Mouse (Mus musculus) heart, postnatal 14 days (tissue): ENCODE data around the gene Acbd3. TPM values are rescaled to one million over a fixed set of nuclear protein-coding genes. Genes with fewer than 3 reads are reported as not detected.

ENCODE experiments used
- DNase-seq, 2 experiments: peaks; one replicate each; pipeline ENCODE4 v3.0.0; 2021 to 2022
- intact Hi-C: fragments of 180-260 bp; cut with DNase I; formaldehyde crosslinking; loops from one replicate; pipeline ENCODE4 v1.15.1; 2025
- total RNA-seq, 2 experiments: library from RNA; stranded (reverse); gene quantifications; 2 replicates each; pipeline ENCODE4 v1.2.3; 2021

Gene Acbd3
- total RNA-seq, 2 experiments from 2014 or later = 24.5 to 25.3 TPM

- DNase-seq = peak; percentile 86 to 89
- intact Hi-C loops = loop anchor here (1.0 kb wide), 1 partner anchor 34 kb away; no protein-coding TSS in a partner anchor
These were observed 52.0 kb downstream of the Acbd3 start for GRCm38 (mm10) chr1:180777660-180778402.

DNA sequence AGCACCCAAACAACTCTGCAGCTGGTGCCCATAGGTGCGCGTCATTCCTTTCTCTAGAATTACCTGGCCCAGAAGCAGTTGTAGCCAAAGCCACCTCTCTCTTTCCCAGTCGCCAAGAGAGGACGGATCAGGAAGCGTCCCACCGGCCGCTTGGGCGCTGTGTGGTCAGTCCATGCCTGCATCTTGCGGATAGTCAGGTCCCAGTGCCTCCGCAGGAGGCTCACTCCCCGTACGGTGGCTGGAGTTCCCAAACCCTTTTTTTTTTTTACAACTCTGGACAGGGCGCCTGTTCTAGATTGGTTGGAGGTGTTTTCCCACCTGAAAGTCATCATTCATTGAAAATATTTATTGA lies 52.5 kb downstream of the Acbd3 start:
- intact Hi-C loops = no loop called here
- no peak for DNase-seq

DNA sequence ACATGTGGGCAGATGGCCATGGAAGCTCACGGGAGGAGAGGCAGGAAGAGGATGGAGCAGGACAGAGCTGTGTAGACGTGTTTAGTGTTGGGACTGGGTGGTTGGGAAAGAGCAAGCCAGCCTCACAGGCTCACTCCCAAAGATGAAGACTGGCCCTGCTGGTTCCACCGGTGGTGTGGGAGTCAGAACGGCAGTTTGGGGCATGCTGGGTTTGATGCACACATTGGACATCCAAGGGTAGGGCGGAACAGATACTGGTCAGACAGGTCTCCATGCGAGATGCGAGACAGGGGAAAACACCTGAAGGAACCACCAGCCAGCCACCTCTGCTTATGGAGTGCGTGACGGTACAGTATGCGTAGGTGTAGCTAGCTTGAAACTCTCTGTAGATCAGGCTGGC lies 53.1 kb downstream of the Acbd3 start:
- intact Hi-C loops = no loop called here
- no peak for DNase-seq

DNA sequence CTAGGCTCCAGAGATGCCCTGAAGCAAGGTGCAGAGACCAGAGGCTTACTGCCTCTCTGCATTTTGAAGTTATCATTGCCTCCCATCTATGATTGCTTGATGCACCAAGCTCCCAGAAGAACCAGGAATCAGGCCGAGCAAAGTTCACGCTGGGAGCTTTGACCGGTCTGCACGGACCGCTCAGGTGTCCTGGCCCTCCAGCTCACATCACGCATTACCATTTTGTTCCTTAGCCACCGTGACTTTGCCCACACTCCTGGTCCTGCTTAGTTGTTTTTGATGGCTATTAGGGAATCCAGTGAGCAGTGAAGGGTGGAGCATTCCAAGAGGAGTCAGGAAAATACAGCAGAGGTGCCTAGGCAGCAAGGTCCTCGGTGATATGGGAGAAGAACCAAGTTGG lies 54.4 kb downstream of the Acbd3 start:
- DNase-seq = no peak
- intact Hi-C loops = no loop called here

- intact Hi-C loops = no loop called here
- no peak for DNase-seq
These were observed 55.4 kb downstream of the Acbd3 start for GRCm38 (mm10) chr1:180781250-180781649.

- DNase-seq = no peak
- intact Hi-C loops = no loop called here
These were observed 57.2 kb downstream of the Acbd3 start for GRCm38 (mm10) chr1:180782906-180783579.

DNA sequence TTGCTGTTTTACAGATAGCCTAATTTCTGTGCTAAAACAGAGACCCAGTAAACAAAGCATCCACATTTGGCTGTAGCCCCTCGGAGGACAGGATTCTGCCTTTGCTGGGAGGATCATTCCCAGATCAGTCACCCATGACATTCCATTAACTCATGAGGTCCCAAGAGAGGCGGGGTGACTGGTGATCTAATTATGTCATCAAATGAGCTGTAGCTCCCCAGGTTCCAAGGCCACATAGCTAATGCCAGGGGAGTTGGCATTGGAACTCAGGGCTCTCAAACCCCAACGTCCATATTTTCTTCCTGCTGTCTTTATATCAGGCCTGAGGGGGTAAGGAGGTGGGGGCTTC lies 57.7 kb downstream of the Acbd3 start:
- DNase-seq = no peak
- intact Hi-C loops = no loop called here

GRCm38 (mm10) chr1:180791821-180792480 lies 66.1 kb downstream of the Acbd3 start:
- intact Hi-C loops = no loop called here
- no peak for DNase-seq

- no peak for DNase-seq
- intact Hi-C loops = no loop called here
These were observed 67.0 kb downstream of the Acbd3 start for GRCm38 (mm10) chr1:180792814-180793213.

DNA sequence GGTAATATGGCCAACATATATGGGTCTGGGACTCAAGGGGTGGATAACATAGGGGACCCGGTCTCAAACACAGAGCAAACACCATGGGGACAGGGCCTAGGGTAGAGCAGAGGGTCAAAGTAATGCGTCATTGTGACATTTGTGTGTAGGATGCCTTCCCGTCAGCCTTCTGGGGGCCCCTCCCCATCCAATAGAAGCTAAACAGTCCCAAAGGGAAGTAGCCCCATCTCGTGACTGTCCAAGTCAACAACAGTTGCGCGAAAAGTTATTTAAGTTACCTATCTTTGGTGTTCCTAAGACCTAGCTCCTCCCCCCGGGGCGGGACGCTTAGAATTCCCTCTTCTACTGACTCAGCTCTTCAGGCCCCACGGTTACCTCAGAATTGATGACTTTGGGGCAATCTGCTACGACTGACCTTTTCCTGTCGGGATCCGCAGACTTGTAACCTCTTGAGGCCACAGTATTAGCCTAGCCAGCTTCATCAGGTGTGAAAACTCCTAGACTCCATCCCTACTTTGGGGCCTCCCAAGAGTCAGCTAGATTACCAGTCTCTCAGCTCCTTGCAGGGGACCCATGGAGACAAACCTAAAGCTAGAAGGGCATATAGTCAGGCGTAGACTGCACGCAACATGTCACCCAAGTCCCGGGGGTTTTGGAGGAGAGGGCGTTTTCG lies 67.7 kb downstream of the Acbd3 start:
- intact Hi-C loops = no loop called here
- DNase-seq = peak in 1 of 2 experiments; percentile 23

GRCm38 (mm10) chr1:180794170-180794569 lies 68.3 kb downstream of the Acbd3 start:
- no peak for DNase-seq
- intact Hi-C loops = no loop called here

- intact Hi-C loops = no loop called here
- DNase-seq = no peak
These were observed 72.8 kb downstream of the Acbd3 start for GRCm38 (mm10) chr1:180798660-180799059.

GRCm38 (mm10) chr1:180799253-180799652 lies 73.4 kb downstream of the Acbd3 start:
- intact Hi-C loops = no loop called here
- DNase-seq = no peak

DNA sequence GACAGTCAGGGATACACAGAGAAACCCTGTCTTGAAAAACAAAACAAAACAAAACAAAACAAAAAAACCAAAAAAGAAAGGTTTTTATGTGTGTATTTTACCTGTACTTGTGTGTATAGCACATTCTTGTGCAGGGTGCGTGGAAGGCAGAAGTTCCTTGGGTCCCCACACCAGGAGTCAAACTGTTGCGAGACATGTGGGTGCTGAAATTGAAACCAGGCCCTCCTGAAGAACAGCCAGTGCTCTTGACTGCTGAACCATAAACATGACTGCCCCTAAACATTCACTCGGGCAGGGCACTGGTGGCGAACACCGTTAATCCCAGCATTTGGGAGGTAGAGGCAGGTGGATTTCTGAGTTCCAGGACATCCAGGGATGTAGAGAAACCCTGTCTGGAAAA lies 74.2 kb downstream of the Acbd3 start:
- intact Hi-C loops = no loop called here
- no peak for DNase-seq

GRCm38 (mm10) chr1:180800814-180801213 lies 75.0 kb downstream of the Acbd3 start:
- intact Hi-C loops = no loop called here
- no peak for DNase-seq

GRCm38 (mm10) chr1:180801466-180801994 lies 75.7 kb downstream of the Acbd3 start:
- intact Hi-C loops = no loop called here
- no peak for DNase-seq

Other genes with a start within 250 kb of the Acbd3 start
- 1 to 10 TPM in 1 of 2 experiments, under 1 TPM in 1; 0.78 to 1.6 TPM for gene Stum, start 242.5 kb upstream of the Acbd3 start, total RNA-seq
- gene Parp1, start 157.1 kb upstream of the Acbd3 start, total RNA-seq = 10 to 100 TPM; 57.4 to 63.8 TPM
- gene Lin9, start 84.9 kb upstream of the Acbd3 start, total RNA-seq = 1 to 10 TPM; 3.8 to 4.1 TPM
- not detected for gene Mixl1, start 29.0 kb upstream of the Acbd3 start, total RNA-seq
- gene H3f3a, start 87.9 kb downstream of the Acbd3 start, total RNA-seq = 100 to 1,000 TPM; 659 to 710 TPM
- 10 to 100 TPM; 12.4 to 14.9 TPM for gene Sde2, start 125.1 kb downstream of the Acbd3 start, total RNA-seq
- gene Lefty2, start 167.1 kb downstream of the Acbd3 start, total RNA-seq = under 1 TPM in 1 of 2 experiments, not detected in 1; 0.07 TPM
- 10 to 100 TPM; 14.8 to 15.1 TPM for gene Pycr2, start 178.2 kb downstream of the Acbd3 start, total RNA-seq
- under 1 TPM; 0.66 to 0.81 TPM for gene Lefty1, start 209.0 kb downstream of the Acbd3 start, total RNA-seq
- 10 to 100 TPM; 14.9 to 15.3 TPM for gene Tmem63a, start 216.3 kb downstream of the Acbd3 start, total RNA-seq